Mouse (Mus musculus) lung, adult 2 months (tissue): ENCODE data around the gene Hoxc12. TPM values are rescaled to one million over a fixed set of nuclear protein-coding genes. Genes with fewer than 3 reads are reported as not detected.

Experiments
- DNase-seq: peaks from one replicate; pipeline ENCODE4 v3.0.0; 2022
- H3K4me1 ChIP-seq: fragments of 200-500 bp; 2 replicates; pipeline ENCODE4 v1.6.1; 2011; ENCODE audit warnings: low read length; ENCODE audit not compliant: control insufficient read depth, insufficient read depth
- H3K4me3 ChIP-seq: fragments of 200-500 bp; replicated peaks from 2 replicates; pipeline ENCODE3; 2011; ENCODE audit warnings: low read depth, mild to moderate bottlenecking, control low read depth, low read length; ENCODE audit errors: extremely low read depth
- CTCF ChIP-seq: fragments of 200-500 bp; IDR thresholded peaks from 2 replicates; pipeline ENCODE4 v1.5.1; 2011; ENCODE audit warnings: mild to moderate bottlenecking, low read length, control low read depth; ENCODE audit not compliant: insufficient read depth
- POLR2A ChIP-seq: fragments of 200-500 bp; IDR thresholded peaks from 2 replicates; pipeline ENCODE4 v1.6.1; 2011; ENCODE audit warnings: low read depth, mild to moderate bottlenecking, control low read depth, low read length, borderline replicate concordance; ENCODE audit errors: extremely low read depth
- WGBS: fragments of 180-500 bp; shearing (Covaris S2); methylation state at CpG from one replicate; pipeline ENCODE4 v1.1.7; 2018; 5-methylcytosine and 5-hydroxymethylcytosine counted together
- polyA plus RNA-seq: library from polyadenylated mRNA; depleted of rRNA; stranded (reverse); fragments of >200 nt; gene quantifications from 2 replicates; pipeline ENCODE4 v1.2.3, GENCODE M21; 2012; rRNA removed

The Hoxc12 gene
- not detected in 2 replicates for polyA plus RNA-seq

- 2% methylated on average over 31 of the region's 31 CpGs for WGBS
- no peak for DNase-seq
- no peak for TF ChIP-seq POLR2A
- no peak for TF ChIP-seq CTCF
- no peaks in the 10 kb centered on the region for H3K4me1 ChIP-seq
- H3K4me3 ChIP-seq: no peak within 1 kb of the TSS
Measured at GRCm38 (mm10) chr15:102936279-102936972, at the start of gene Hoxc12. Gene Hoxc12 (plus strand): TSS chr15:102936757.

DNA sequence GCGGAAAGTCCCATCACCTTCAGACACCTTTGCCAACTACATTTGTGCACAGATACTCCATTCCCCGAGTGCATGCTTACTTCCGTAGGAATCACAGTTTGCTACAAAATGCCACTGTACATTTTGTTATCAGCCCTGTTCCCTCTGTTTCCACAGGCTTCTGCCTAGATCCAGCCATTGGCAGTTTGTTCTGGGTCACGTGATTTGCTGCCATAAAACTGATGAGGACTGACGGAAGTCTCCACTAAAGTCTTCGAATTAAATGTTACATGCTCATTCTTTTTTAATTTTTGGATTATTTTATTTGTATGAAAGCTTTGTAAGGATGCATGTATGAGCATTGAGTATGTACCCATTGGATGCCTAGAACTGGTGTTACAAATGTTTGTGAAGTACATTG lies 41.4 kb upstream of the Hoxc12 start:
- no peak for DNase-seq
- Histone ChIP-seq H3K4me1 (no peaks in the 10 kb centered on the region), H3K4me3 (no peak overlapping the region)
- WGBS: 81% methylated on average over 6 of the region's 6 CpGs
- no peak for TF ChIP-seq POLR2A
- no peak for TF ChIP-seq CTCF

DNA sequence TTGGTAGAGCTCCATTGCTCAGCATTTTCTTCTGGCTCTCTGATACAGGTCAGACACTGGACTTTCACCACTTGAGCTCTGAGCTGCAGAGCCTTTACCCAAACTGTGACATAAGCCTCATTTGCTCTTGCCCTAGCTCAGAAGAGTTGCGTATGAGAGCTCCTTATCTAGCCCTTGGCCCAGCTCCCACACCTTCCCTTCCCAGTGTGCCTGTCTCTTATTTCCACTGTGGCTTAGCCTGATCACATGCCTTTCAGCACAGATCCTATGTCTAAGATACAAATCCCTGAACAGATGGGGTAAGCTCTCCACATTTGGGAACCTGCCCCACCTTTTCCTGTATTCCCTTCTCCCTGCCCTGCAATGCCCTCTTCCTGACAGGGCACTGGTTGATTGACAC lies 31.6 kb upstream of the Hoxc12 start:
- no peak for TF ChIP-seq POLR2A
- TF ChIP-seq CTCF: no peak
- 29% methylated on average over 1 of the region's 1 CpGs for WGBS
- H3K4me1 ChIP-seq: no peaks in the 10 kb centered on the region
- no peak for DNase-seq
- no peak overlapping the region for H3K4me3 ChIP-seq

GRCm38 (mm10) chr15:102909536-102909935 lies 27.0 kb upstream of the Hoxc12 start:
- TF ChIP-seq POLR2A: no peak
- TF ChIP-seq CTCF: no peak
- 4% methylated on average over 4 of the region's 4 CpGs for WGBS
- H3K4me1 ChIP-seq: no peaks in the 10 kb centered on the region
- H3K4me3 ChIP-seq: no peak overlapping the region
- no peak for DNase-seq

DNA sequence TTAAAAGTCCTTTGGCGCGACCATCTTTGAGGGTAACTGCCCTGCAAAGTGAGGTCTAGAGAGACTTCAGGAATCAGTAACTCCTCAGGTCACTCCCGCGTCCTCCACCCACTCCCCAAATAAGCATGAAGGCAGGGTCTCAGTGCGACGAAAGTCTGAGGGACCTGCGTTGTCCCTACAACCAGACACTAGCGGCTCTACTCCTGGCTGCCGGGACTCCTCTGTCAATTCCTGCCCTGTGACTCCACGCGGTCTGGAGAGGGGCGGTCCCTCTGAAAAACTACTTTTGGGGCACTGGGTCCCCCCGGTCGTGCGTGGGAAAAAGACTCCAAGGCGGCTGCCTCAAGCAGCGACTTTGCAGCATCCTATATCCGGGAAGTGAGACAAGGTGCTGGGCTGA lies 26.5 kb upstream of the Hoxc12 start:
- WGBS: 2% methylated on average over 18 of the region's 18 CpGs

DNA sequence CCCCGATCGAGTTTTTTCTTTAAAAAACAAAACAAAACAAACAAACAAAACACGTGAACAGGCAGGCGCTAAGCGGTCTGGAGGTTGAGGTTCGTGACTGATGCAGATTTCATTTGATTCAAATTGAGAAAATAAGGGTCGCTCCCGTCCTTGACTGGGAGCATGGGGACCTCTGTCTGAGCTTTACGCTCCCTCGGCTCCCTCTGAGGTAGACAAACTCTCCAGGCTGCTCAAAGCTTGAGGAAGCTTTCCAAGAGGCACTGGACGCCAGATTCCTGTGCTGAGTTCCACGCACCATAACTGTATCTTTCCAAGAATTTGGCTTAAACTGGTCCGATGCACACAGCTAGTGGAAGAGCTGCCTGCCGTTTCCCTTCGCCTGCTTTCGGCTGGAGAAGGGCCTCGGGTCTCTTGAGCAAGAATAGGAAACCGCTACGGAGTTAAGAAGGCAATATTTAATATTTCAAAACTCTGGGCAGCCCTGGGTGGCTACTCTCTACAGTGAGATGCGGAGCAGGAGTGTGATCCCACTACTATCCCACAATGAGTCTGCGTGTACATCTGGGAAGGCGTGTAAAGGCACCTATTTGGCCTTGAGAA lies 26.0 kb upstream of the Hoxc12 start:
- Histone ChIP-seq H3K4me1 (no peaks in the 10 kb centered on the region), H3K4me3 (no peak overlapping the region)
- 3% methylated on average over 22 of the region's 22 CpGs for WGBS
- TF ChIP-seq CTCF: no peak
- no peak for TF ChIP-seq POLR2A
- no peak for DNase-seq

More for the DNA sequence above, 26.5 kb upstream of the Hoxc12 start:
- DNase-seq: no peak
- TF ChIP-seq CTCF: no peak
- no peak for TF ChIP-seq POLR2A
- Histone ChIP-seq H3K4me3 (no peak overlapping the region), H3K4me1 (no peaks in the 10 kb centered on the region)

DNA sequence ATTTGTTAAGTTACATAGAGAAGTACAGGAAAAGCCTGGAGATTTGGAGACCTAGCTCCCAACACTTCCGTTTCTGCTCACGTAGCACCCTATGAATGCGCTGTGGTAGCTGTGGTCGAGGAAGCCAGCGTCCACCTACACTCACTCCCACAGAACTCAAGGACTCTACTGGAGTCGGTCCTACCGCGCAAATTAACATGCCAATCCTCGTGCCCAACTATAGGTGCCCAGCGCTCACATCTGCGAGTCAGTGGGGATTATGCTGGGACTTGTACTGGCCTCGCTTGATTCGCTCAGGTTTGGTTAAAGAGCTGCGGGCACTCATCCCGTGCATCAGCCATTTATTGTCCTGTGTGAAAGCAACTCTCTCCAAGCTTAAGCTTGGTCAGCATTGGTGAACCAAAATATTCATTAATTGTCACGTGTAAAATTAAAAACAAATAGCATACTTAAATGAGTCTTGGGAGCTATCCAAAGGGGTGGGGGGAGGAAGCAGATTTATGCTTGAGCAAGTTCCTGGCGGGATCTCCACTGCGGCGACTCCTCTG lies 23.4 kb upstream of the Hoxc12 start:
- no peak for DNase-seq
- H3K4me3 ChIP-seq: no peak overlapping the region
- WGBS: 2% methylated on average over 19 of the region's 19 CpGs
- H3K4me1 ChIP-seq: no peaks in the 10 kb centered on the region
- TF ChIP-seq CTCF (no peak), POLR2A (no peak)

DNA sequence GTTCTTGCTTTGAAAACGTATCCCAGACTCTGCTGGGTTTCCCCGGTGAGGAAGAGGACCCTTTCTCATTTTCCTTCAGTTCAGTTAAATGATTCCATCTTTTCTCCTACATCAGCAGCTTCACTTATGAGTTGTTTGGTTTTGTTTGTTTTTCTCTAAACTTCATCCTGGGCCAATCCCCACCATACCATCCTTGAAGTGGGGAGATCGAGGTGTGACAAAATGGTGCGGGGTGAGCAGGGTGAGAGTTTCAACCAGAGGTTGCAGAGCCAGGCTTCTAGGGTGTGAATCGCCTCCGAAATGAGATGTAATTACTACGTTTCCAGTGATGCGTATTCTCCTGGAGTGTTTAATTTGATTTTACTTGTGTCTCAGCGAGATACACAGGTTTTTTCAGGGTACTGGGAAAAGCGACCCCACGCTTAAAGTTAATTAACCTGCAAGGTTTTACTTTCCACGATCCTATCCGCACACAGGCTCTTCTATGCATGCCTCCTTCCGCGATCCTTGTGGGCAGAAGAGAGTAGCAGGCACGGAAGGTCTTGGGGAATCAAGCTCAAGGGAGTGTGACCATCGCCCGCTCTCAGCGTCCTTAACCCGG lies 18.5 kb upstream of the Hoxc12 start:
- TF ChIP-seq POLR2A: no peak
- TF ChIP-seq CTCF: no peak
- no peak for DNase-seq
- Histone ChIP-seq H3K4me1 (no peaks in the 10 kb centered on the region), H3K4me3 (no peak overlapping the region)
- 4% methylated on average over 20 of the region's 20 CpGs for WGBS

DNA sequence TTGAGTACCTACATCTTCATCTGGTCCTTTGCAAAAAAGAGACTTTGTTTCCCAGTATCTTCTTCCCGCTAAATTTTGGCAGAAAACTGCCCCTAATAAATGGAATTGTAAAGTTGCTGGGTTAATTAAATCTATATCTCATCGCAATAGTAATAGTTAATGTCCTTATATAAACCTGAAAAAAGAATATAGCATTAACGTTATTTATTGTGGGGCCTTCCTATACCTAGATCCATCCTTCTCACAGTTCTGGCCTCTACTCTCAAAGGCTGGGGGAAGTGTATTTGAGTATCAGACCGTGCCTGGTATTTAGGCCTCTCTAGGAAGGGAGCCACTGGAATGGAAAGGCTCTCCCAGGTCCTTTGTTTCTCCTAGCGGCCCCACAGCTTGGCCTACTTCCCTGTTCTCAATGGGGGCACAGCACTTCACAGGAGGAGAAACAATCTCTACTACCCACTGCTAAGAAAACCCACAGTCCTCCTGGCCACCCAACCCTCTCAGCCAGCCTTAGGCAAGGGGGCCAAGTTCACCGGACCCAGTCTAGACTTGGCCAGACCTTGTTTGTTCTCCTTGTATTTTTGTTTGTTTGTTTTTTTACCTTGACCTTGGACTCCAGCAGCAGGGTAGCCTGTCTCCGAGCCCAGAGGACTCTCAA lies 17.8 kb upstream of the Hoxc12 start:
- Histone ChIP-seq H3K4me3 (no peak overlapping the region), H3K4me1 (no peaks in the 10 kb centered on the region)
- TF ChIP-seq CTCF: no peak
- no peak for TF ChIP-seq POLR2A
- WGBS: 2% methylated on average over 7 of the region's 7 CpGs
- no peak for DNase-seq
